Mouse (Mus musculus) heart, embryonic 10.5 days (tissue): ENCODE data around the gene Arfgap1. TPM values are rescaled to one million over a fixed set of nuclear protein-coding genes. Genes with fewer than 3 reads are reported as not detected.

ENCODE experiments used
- DNase-seq: peaks from one replicate; pipeline ENCODE4 v3.0.0-alpha.2; 2017; ENCODE audit warnings: low spot score
- H3K27ac ChIP-seq: fragments of 300-500 bp; sonication (generic); 2 replicates; pipeline ENCODE4 v1.5.1; 2016; ENCODE audit warnings: mild to moderate bottlenecking
- H3K27me3 ChIP-seq: fragments of 300-500 bp; sonication (generic); 2 replicates; pipeline ENCODE4 v1.6.1; 2016; ENCODE audit warnings: mild to moderate bottlenecking; ENCODE audit not compliant: poor library complexity, insufficient read depth, severe bottlenecking
- H3K36me3 ChIP-seq: fragments of 300-500 bp; sonication (generic); 2 replicates; pipeline ENCODE4 v1.6.1; 2016; ENCODE audit warnings: mild to moderate bottlenecking, moderate library complexity
- H3K4me1 ChIP-seq: fragments of 300-500 bp; sonication (generic); 2 replicates; pipeline ENCODE4 v1.6.1; 2016; ENCODE audit warnings: mild to moderate bottlenecking
- H3K4me3 ChIP-seq: fragments of 300-500 bp; sonication (generic); 2 replicates; pipeline ENCODE4 v1.5.1; 2016; ENCODE audit warnings: mild to moderate bottlenecking, moderate library complexity
- H3K9me3 ChIP-seq: fragments of 300-500 bp; sonication (generic); 2 replicates; pipeline ENCODE4 v1.6.1; 2016; ENCODE audit warnings: mild to moderate bottlenecking, moderate library complexity
- WGBS: fragments of 180-500 bp; shearing (Covaris S2); methylation state at CpG from one replicate; pipeline ENCODE4 v1.1.7; 2016; 5-methylcytosine and 5-hydroxymethylcytosine counted together
- polyA plus RNA-seq: library from polyadenylated mRNA; unstranded; fragments of >200 nt; fragmentation: Nextera tagmentation; extraction: Ambion mirVana; gene quantifications from 2 replicates; pipeline ENCODE4 v1.2.1, GENCODE M21; 2016

The Arfgap1 gene
- polyA plus RNA-seq, 1 experiment from 2014 or later = 101 TPM

DNA sequence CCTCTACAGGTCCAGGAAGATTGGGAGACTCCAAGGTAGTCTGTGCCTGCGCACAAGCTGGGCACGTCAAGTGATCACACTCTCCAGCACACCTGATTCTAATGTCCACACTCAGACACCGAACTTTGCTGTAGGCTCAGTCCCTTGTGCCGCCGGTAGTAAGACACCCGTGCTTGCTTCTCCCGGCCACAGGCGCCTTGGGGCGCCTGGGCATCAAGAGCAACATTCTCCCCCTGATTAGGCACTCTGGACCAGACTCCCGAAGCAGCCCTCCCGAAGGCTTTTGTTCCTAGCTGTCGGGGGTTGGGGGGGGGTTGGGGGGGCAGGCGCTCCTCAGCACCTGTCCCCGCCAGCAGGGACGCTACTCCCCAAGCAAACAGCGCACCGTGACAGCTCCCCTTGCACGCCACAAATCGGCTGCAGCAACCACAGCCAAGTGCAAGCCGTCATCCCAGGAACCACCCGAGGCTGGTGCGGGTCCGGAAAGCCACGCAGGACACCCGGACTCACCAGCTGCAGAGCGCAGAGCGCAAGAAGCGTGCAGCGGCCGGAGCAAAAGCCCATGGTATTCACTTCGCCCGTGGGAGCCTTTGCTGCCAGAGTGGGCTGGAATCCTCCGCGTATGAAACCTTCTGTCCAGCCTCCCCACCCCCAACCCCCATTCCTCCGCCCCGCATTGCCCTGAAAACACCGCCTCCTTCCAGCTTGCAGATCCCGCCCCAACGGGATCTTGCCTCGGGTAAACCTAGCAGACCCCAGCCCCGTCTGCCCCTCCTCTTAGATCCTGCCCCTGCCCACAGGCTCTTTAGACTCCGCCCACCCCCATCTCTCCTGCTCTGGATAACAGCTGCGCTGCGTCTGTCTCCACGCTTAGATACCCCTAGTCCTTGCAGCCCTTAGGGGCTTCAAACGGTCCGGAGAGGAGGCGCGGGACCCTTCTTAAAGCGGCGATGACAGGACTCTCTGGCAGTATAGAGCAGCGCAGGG, 12.7 kb upstream of the Arfgap1 start, which contains the start of gene Nkain4:
Nkain4 (minus strand) TSS at position 639 of the 987 bp plus-strand sequence.
- H3K9me3 ChIP-seq = no peaks in the 10 kb centered on the region
- H3K4me1 ChIP-seq = peaks cover 34% of the 10 kb centered on the region
- WGBS = under 1% methylated on average over 52 of the region's 52 CpGs
- H3K27me3 ChIP-seq = peaks cover 74% of the 10 kb centered on the region
- peak within 1 kb of the TSS; percentile 81 for H3K27ac ChIP-seq
- no peaks in the 10 kb centered on the region for H3K36me3 ChIP-seq
- DNase-seq = peak; percentile 87
- peak within 1 kb of the TSS; percentile 75 for H3K4me3 ChIP-seq

GRCm38 (mm10) chr2:180959605-180960004, 7.4 kb upstream of the Arfgap1 start:
- no peak overlapping the region for H3K4me3 ChIP-seq
- no peaks in the 10 kb centered on the region for H3K9me3 ChIP-seq
- no peak overlapping the region for H3K27ac ChIP-seq
- peaks cover 27% of the 10 kb centered on the region for H3K4me1 ChIP-seq
- WGBS = 74% methylated on average over 7 of the region's 7 CpGs
- H3K36me3 ChIP-seq = no peaks in the 10 kb centered on the region
- no peak for DNase-seq
- H3K27me3 ChIP-seq = peaks cover 26% of the 10 kb centered on the region

- 64% methylated on average over 3 of the region's 3 CpGs for WGBS
- no peak for DNase-seq
- Histone ChIP-seq H3K4me1 (peaks cover 21% of the 10 kb centered on the region), H3K36me3 (no peaks in the 10 kb centered on the region), H3K27ac (no peak overlapping the region), H3K9me3 (no peaks in the 10 kb centered on the region), H3K27me3 (peaks cover 20% of the 10 kb centered on the region), H3K4me3 (no peak overlapping the region)
Observed at GRCm38 (mm10) chr2:180960187-180960586, 6.8 kb upstream of the Arfgap1 start.

- no peaks in the 10 kb centered on the region for H3K36me3 ChIP-seq
- no peaks in the 10 kb centered on the region for H3K9me3 ChIP-seq
- 53% methylated on average over 2 of the region's 2 CpGs for WGBS
- DNase-seq = no peak
- no peak overlapping the region for H3K4me3 ChIP-seq
- peaks cover 26% of the 10 kb centered on the region for H3K4me1 ChIP-seq
- H3K27ac ChIP-seq = no peak overlapping the region
- H3K27me3 ChIP-seq = no peaks in the 10 kb centered on the region
Observed at GRCm38 (mm10) chr2:180962616-180963308, 4.3 kb upstream of the Arfgap1 start.

DNA sequence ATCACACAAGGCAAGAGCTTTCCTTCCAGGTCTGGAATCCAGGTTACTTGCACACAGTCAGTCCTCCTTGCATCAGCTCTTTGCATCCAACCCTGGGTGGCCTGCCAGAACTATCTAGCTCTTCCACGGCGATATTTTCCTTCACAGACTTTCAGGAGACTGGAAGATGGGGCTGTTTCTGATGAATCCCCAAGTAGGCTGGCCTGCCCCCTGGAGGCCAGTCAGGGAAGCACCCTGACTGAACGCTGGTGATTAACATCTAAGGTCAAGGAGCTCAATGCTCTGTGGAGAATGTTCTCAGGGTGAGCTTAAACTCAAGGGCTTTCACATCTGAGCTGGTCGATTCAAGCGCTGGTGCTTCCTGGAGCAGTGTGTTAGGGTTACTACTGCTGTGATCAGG, 3.1 kb upstream of the Arfgap1 start:
- 6% methylated on average over 5 of the region's 5 CpGs for WGBS
- no peak for DNase-seq
- peaks cover 3% of the 10 kb centered on the region for H3K36me3 ChIP-seq
- peaks cover 35% of the 10 kb centered on the region for H3K4me1 ChIP-seq
- 0 out of 2 replicates have a peak overlapping the region, but pooled peaks have one; percentile 67 for H3K27ac ChIP-seq
- H3K27me3 ChIP-seq = no peaks in the 10 kb centered on the region
- H3K9me3 ChIP-seq = no peaks in the 10 kb centered on the region
- no peak overlapping the region for H3K4me3 ChIP-seq

DNA sequence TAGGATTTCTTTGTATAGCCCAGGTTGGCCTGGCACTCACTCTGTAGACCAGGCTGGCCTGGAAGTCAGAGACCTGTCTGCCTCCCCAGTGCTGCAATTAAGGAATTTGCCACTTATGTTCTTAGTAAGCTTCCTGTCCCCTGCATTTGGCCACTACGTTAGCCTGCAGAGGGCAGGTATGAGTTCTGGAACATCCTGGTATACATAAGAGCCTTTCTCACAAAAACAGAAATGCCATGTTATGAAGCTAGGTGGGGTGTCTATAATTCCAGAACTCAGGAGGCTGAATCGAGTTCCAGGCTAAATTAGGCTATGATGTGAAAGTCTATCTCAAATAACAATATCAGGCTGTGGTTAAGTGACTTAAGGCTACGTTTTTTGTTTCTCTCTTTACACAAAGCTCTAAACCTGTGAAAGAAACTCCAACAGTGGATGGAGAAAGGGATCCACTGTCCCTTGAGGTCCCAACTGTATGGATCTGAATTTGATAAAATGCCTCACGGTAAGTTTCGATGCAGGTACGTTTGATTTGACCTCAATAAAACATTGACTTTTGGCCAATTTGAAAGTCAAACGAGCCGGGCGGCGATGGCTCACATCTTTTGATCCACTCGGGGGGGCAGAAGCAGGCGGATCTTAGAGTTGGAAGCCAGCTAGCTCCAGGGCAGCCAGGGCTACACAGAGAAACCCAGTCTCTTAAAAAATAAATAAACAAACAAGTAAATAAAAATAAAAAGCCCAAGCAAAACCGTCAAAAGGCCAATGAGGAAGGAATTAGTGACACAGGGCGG, 738 bp upstream of the Arfgap1 start:
- WGBS = 17% methylated on average over 14 of the region's 14 CpGs
- Histone ChIP-seq H3K9me3 (no peaks in the 10 kb centered on the region), H3K27ac (peak overlapping the region; percentile 95), H3K27me3 (no peaks in the 10 kb centered on the region), H3K4me3 (peak overlapping the region; percentile 96), H3K36me3 (peaks cover 23% of the 10 kb centered on the region), H3K4me1 (peaks cover 35% of the 10 kb centered on the region)
- DNase-seq = no peak

GRCm38 (mm10) chr2:180981133-180981532, 14.1 kb downstream of the Arfgap1 start:
- no peak overlapping the region for H3K4me3 ChIP-seq
- H3K27ac ChIP-seq = no peak overlapping the region
- 93% methylated on average over 6 of the region's 6 CpGs for WGBS
- no peaks in the 10 kb centered on the region for H3K27me3 ChIP-seq
- no peak for DNase-seq
- 0 out of 2 replicates have a peak, but pooled peaks cover 2% of the 10 kb centered on the region for H3K4me1 ChIP-seq
- no peaks in the 10 kb centered on the region for H3K9me3 ChIP-seq
- H3K36me3 ChIP-seq = peaks cover 73% of the 10 kb centered on the region

DNA sequence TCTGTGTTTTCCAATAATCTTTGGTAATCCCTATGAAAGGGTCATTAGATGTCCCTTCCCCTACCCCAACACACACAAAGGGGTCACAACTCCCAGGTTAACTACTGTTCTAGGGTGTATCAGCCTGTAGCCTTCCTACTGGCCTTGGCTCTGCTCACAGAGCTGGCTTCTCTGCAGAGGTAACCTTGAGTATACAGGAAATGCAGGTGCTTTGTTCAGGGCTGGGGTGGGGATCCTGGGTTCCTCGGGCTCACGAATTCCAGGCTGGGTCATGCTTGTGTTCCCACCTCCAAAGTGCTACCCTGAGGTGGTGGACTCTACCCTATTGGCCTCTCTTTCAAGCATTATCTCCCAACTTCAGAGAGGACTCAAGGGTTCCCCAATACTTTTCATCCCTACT, 18.6 kb downstream of the Arfgap1 start:
- WGBS = 88% methylated on average over 2 of the region's 2 CpGs
- no peak overlapping the region for H3K4me3 ChIP-seq
- H3K27ac ChIP-seq = no peak overlapping the region
- H3K36me3 ChIP-seq = peaks cover 28% of the 10 kb centered on the region
- H3K4me1 ChIP-seq = peaks cover 22% of the 10 kb centered on the region
- no peak for DNase-seq
- no peaks in the 10 kb centered on the region for H3K9me3 ChIP-seq
- H3K27me3 ChIP-seq = no peaks in the 10 kb centered on the region

DNA sequence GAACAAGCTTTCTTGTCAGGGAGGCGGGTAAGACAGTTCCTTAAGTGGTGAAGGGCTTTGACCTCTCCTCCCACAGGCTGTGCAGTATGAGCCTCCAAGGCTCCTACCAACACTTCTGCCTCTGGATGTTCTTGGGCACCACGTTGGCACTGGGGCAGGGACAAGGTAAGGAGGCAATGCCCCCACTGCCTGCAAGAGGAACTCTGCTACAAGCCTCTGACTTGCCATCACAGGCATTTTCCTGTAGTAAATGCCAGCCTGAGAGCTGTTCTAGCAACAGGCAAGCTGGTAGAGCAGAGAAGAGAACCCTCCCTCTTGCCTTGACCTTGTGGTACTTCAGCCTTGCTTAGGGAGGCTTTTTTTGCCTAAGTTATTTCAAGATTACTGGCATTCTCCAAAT, 19.4 kb downstream of the Arfgap1 start, which contains the start of gene Col20a1:
Col20a1 (plus strand) TSS at position 87 of the 400 bp plus-strand sequence.
- no peak for DNase-seq
- Histone ChIP-seq H3K4me1 (peaks cover 22% of the 10 kb centered on the region), H3K4me3 (no peak within 1 kb of the TSS), H3K9me3 (no peaks in the 10 kb centered on the region), H3K36me3 (peaks cover 19% of the 10 kb centered on the region), H3K27me3 (no peaks in the 10 kb centered on the region), H3K27ac (peak within 1 kb of the TSS; percentile 59)
- 58% methylated on average over 2 of the region's 2 CpGs for WGBS

DNA sequence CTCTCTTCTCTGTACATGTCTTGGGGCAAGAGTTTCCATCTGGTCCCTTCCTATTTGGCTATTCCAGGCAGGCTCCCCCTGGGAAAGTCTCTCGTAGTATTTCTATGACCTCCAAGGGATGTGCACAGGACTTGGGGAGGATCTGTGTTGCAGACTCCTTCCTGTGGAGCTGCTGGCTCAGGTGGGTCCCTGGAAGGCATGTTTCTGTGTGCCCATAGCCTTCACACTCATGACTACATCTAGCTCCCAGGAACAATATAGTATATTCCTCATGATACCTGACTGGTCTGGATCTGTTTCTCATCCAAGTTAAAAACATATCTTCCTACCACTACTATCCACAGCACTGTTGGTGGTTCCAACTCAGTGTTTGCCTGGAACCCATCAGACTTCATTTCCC, 20.0 kb downstream of the Arfgap1 start:
- peaks cover 14% of the 10 kb centered on the region for H3K36me3 ChIP-seq
- H3K4me3 ChIP-seq = no peak overlapping the region
- no peak overlapping the region for H3K27ac ChIP-seq
- no peaks in the 10 kb centered on the region for H3K9me3 ChIP-seq
- WGBS = 87% methylated on average over 1 of the region's 1 CpGs
- H3K4me1 ChIP-seq = peaks cover 22% of the 10 kb centered on the region
- H3K27me3 ChIP-seq = no peaks in the 10 kb centered on the region; the same call in 1 of the 2 replicates
- DNase-seq = no peak

DNA sequence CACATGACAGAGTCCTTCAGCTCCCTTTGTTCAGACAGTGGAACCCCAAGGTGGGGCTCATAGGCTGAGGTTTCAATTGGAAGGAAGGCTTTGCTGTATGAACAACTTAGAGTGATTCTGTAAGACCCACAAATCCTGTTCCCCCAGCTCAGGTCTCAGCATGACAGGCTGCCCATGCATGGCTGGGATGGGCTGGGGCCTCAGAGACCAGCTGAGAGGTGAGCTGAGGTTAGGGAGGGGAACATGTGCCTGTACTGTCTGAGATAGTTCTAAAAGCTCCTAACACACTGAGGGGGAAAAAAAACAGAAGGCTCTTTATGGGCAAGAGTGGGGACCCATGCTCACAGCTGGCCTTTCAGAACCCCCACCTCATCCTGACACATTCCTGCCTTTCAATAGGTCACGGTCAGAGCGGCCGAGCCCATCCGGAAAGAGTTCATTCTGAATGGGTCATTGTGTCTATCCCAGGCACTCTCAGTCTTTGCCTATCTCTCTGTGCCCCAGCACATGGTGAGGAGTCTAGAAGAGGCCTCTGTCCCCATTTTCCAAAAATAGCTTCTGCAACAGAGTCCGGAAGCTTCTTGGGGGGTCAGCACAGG, 20.5 kb downstream of the Arfgap1 start:
- Histone ChIP-seq H3K4me3 (no peak overlapping the region), H3K27me3 (no peaks in the 10 kb centered on the region; the same call in 1 of the 2 replicates), H3K36me3 (peaks cover 9% of the 10 kb centered on the region; the same call in 1 of the 2 replicates), H3K27ac (peak overlapping the region; percentile 59), H3K4me1 (peaks cover 22% of the 10 kb centered on the region), H3K9me3 (no peaks in the 10 kb centered on the region)
- DNase-seq = no peak
- WGBS = 53% methylated on average over 5 of the region's 5 CpGs

DNA sequence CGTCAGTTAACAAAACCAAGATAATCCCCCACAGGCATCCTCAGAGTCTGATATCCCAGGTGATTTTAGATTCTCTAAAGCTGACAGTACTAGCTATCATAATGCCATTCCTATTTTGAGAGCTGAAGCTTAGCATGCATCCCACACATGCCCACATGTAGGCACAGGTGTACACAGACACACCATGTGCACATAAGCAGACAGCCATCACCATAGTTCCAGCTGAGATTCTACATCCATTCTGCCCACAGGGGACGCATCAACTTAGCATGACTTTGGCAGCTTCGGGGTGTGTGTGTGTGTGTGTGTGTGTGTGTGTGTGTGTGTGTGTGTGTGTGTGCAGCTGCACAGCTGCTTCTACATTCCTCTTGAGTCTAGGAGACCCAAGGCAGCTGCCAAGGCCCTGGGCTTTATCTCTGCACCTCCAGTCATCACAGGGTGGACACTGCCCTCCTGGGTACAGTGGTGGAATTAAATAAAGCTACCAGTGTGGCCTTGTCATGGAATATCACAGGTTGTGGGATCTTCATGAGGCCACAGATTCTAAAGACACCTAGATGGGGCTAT, 21.4 kb downstream of the Arfgap1 start:
- WGBS = 73% methylated on average over 3 of the region's 3 CpGs
- Histone ChIP-seq H3K27me3 (no peaks in the 10 kb centered on the region; the same call in 1 of the 2 replicates), H3K36me3 (no peaks in the 10 kb centered on the region), H3K27ac (no peak overlapping the region), H3K9me3 (no peaks in the 10 kb centered on the region), H3K4me3 (no peak overlapping the region), H3K4me1 (peaks cover 27% of the 10 kb centered on the region)
- no peak for DNase-seq
